Mouse (Mus musculus) kidney, adult 2 months (tissue): ENCODE measurements around the gene Dnttip1.

Experiments
- CTCF ChIP-seq: fragments of 200-500 bp; conservative IDR thresholded peaks from 2 replicates; pipeline ENCODE4 v1.5.1; 2011; ENCODE audit warnings: low read depth, mild to moderate bottlenecking, control low read depth, low read length, moderate library complexity, mixed read lengths; ENCODE audit not compliant: insufficient read depth, insufficient read length
- POLR2A ChIP-seq: fragments of 200-500 bp; IDR thresholded peaks from one replicate; pipeline ENCODE4 v1.6.1; 2011; ENCODE audit warnings: low read depth, low read length, control low read depth

- no peak for TF ChIP-seq POLR2A
- TF ChIP-seq CTCF = no peak
Measured at GRCm38 (mm10) chr2:164723276-164723675, 22.5 kb upstream of the Dnttip1 start.
